Mouse (Mus musculus) embryo, embryonic 11.5 days (tissue): ENCODE data around the gene Efcab2.
"Not testable (repeated sequence)": the region's sequence is repeated elsewhere in the genome, so short reads cannot be mapped to it uniquely, and the experiment has no call there.

Experiments
- DNase-seq: peaks from one replicate; pipeline ENCODE4 v3.0.0-alpha.2; 2012; ENCODE audit warnings: low read depth, low spot score

Gene Efcab2

GRCm38 (mm10) chr1:178401960-178402359 lies 3.9 kb upstream of the Efcab2 start:
- no peak for DNase-seq

DNA sequence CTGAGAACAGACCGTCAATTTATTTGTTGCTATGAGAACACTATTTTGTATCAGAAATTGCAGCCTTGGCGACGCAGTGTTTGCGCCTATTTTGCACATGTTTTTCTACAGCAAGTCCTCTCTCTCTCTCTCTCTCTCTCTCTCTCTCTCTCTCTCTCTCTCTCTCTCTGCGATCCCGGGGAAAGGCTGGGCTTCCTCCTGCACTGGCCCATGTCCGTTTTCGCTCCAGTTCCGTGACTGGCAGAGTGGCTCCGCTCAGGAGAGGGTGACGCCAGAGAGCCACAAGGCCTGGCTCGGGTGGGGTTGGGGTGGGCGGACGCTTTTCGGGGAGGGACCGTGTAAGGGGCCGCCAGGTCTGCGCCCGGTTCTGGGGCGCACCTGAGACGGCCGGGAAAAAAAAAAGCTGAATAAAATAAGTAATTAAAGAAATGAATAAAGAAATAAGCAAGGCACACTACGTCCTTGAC lies 407 bp upstream of the Efcab2 start:
- peak; percentile 69 for DNase-seq

- DNase-seq = no peak
Measured at GRCm38 (mm10) chr1:178406765-178407645, 1.1 kb downstream of the Efcab2 start.

- no peak for DNase-seq
Measured at GRCm38 (mm10) chr1:178407651-178408050, 1.8 kb downstream of the Efcab2 start.

DNA sequence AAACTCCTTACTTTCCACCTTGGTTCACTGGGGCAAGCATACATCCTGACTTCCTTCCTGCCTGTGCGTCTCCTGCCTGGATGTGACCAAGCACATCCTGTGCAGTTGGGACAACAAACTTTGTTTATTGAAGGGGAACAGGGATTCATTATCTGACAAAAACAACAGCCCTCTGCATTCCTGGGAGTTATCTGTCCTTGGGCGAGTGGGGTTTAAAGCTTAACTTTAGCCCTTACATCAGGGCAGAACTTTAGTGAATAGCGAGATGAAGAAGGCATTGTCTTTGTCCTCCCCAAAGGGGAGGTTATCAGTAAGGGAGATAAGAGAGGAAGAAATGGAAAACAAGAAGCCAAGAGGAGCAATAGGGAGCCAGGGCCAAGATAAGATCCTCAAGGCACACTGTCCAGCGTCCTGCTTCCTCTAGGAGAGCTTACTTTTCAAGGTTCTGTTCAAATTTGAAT lies 3.0 kb downstream of the Efcab2 start:
- no peak for DNase-seq

DNA sequence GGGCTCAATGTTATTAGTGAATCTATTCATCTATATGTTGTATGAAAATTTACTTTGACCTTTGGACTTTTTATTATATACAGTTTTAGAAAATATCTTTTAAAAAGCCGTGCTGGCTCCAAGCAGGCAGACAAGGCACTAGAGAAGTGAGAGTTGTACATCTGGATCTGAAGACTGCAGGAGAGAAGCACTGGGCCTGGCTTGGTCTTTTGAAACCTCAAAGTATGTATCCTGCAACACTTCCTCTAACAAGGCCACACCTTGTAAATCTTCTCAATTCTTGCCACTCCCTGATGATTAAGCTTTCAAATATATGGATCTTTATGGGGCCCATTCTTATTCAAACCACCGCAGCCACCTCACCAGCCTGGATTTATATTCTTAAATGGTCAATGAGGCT lies 7.5 kb downstream of the Efcab2 start:
- not testable (repeated sequence) for DNase-seq

- DNase-seq = no peak
Measured at GRCm38 (mm10) chr1:178419608-178420007, 13.7 kb downstream of the Efcab2 start.

DNA sequence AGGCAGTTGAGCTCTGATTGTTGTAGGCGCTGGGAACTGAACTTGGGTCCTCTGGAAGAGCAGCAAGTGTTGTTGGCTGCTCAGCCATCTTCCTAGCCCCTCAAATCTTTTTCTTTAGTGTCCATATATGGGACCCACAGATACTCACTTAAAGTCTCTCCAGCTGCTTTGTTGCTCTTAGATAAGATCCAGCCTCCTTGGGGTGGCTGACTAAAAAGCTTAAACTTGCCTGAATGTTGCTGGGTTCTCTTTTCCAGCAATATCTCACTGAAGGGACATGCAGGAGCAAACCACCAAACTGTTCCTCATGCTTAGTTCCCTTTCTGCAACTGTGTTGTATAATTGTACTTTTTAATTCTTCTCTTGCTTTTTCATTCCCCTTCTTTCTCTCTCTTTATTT lies 17.8 kb downstream of the Efcab2 start:
- DNase-seq = no peak

- no peak for DNase-seq
Measured at GRCm38 (mm10) chr1:178431619-178432444, 25.9 kb downstream of the Efcab2 start.

DNA sequence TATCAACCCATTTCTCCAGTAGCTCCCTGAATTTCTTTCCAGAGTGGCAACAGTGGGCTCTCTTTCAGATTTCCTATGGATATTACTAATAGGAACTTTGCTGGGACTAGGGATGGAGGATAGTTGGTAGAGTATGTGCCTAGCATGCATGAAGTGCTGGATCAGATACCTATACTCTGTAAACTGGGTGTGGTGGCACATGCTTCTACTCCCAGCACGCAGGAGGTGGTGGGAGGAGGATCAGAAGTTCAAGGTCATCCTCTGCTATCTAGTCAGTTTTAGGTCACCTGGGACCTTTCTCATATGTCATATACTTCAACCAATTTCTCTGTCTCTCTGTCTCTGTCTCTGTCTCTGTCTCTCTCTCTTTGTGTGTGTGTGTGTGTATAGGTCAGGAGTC lies 27.7 kb downstream of the Efcab2 start:
- no peak for DNase-seq

- no peak for DNase-seq
Measured at GRCm38 (mm10) chr1:178444407-178444806, 38.5 kb downstream of the Efcab2 start.

GRCm38 (mm10) chr1:178447036-178447435 lies 41.2 kb downstream of the Efcab2 start:
- no peak for DNase-seq

DNA sequence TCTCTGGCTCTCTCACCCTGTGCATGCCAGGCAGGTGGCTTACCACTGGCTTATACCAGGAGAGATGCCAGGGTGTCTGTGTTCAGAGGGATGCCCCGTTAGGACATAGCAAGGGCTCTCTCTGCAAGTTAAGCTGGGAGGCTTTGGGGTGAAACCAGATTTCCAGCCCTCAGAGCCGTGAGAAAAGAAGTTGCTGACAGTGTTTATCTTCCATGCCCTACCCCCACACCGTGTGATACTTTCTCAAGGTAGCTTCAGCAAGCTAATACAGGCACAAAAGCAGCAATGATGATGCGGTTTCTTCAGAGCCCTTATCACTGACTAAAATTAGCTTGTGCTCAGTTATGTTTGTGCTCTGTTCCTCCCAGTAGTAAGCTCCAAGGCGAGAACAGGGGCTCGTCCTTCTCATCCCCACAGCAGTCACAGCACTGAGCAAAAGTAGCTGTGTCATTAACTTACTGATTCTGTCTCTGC lies 42.4 kb downstream of the Efcab2 start:
- no peak for DNase-seq

DNA sequence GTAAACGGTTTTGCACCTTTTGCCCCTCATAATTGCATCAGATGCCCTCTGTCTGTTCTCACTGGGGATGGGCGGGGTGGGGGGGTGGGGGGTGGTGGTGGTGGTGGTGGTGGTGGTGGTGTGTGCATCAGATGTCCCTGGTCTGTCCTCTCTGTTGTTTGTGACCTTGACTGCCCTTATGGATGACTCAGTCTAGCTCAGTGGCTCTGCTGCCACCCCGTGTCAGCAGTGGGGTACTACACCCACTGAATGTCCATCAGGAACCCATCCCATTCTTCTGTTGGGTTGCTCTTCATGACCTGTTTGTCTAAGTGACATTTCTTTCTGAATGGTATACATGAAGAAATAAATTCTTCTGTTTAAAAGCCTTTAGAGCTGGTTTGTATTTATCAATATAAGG lies 43.3 kb downstream of the Efcab2 start:
- peak; percentile 65 for DNase-seq

GRCm38 (mm10) chr1:178449933-178450332 lies 44.0 kb downstream of the Efcab2 start:
- DNase-seq = no peak

GRCm38 (mm10) chr1:178454125-178454524 lies 48.2 kb downstream of the Efcab2 start:
- no peak for DNase-seq

DNA sequence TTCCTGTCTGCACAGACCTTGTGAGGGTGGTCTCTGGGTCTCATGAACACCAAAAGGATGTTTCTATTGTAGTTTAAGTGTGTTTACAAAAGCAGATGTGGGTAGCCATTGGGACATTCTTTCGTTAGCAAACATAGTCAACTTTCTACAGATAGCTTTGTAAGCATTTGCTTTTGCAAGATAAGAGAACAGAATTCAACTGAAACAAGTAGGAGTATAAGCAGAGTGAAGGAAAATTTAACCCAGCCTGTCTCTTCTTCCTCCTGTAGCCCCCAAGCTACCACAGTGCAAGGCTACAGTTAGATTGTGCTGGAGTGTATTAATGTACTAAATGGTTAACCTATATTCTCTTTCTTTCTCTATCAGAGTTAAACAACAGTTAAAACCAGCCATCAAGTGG lies 49.2 kb downstream of the Efcab2 start:
- DNase-seq = no peak

GRCm38 (mm10) chr1:178458029-178458428 lies 52.1 kb downstream of the Efcab2 start:
- DNase-seq = no peak

- DNase-seq = peak; percentile 75
Measured at GRCm38 (mm10) chr1:178463712-178464111, 57.8 kb downstream of the Efcab2 start.

GRCm38 (mm10) chr1:178464140-178464539 lies 58.3 kb downstream of the Efcab2 start:
- DNase-seq = no peak

- no peak for DNase-seq
Measured at GRCm38 (mm10) chr1:178467594-178467993, 61.7 kb downstream of the Efcab2 start.

DNA sequence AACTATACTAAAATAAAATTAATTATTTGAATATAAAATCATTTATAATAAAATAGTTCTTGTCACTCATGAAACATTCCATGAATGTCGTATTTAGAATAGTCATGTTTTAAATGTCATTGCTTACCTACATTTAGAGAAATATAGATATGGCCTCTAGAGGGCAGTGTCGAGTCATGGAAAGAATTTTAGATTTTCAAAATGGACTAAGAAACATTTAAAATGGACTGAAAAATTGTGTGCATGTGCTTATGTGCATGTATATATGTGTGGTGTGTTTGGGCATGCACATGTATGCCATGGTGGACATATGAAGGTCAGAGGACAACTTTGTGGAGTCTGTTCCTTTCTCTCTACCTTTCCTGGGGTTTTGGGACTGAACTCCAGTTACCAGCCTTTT lies 62.4 kb downstream of the Efcab2 start:
- DNase-seq = peak; percentile 44
